Mouse (Mus musculus): ENCODE results near the gene Ube4b.
"Not testable (repeated sequence)": the region's sequence is repeated elsewhere in the genome, so short reads cannot be mapped to it uniquely, and the experiment has no call there.

The Ube4b gene

GRCm38 (mm10) chr4:149426325-149427199 lies at the start of gene Ube4b:
Gene Ube4b (minus strand): TSS chr4:149426749.
- in situ Hi-C loops (cut with MboI, MseI) = no loop called here

GRCm38 (mm10) chr4:149475096-149475495 lies 48.5 kb upstream of the Ube4b start:
- in situ Hi-C loops (cut with MboI, MseI) = no loop called here

DNA sequence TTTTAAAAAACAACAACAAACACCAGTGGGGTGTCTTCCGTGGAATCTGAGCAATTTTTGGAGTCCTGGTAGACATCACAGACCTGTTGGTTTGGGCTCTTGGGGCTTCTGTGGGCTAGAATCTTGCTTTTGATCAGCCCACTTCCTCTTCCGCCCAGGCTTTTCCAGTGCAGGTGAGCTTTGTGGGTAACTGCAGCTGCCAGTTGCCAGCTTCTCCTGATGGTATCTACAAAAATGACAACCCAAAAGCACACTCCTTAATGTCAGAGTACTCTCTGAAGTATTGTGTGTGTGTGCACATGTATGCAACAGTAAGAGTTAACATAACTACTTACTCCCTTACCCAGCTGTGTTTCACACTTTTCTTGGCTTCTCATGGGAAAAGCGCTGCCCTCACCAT lies 43.0 kb upstream of the Ube4b start:
- in situ Hi-C loops (cut with MboI, MseI) = no loop called here

DNA sequence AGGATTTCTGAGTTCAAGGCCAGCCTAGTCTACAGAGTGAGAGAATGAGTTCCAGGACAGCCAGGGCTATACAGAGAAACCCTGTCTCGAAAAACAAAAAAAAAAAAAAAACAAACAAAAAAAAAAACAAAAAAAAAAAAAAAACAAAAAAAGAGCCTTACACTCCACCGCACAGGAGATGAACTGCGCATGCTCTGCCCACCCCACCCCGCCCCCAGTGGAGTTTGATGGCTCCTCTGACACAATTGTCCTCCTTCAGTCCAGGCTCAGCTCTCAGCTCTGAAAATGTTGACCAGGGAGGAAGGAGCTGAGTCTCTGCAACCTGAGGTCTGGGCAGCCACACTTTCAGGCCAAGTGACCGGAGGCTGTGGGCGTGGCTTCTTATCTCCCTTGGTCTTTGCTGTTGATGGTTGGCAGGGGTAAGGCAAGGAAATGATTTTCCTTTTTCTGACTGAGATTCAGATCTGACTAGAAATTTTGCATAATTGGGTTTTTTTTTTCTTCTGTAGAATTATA lies 36.9 kb upstream of the Ube4b start:
- in situ Hi-C loops (cut with MboI, MseI) = no loop called here

GRCm38 (mm10) chr4:149462305-149462971 lies 35.9 kb upstream of the Ube4b start:
- in situ Hi-C loops (cut with MboI, MseI) = no loop called here

GRCm38 (mm10) chr4:149461579-149462304 lies 35.2 kb upstream of the Ube4b start:
- in situ Hi-C loops (cut with MboI, MseI) = no loop called here

DNA sequence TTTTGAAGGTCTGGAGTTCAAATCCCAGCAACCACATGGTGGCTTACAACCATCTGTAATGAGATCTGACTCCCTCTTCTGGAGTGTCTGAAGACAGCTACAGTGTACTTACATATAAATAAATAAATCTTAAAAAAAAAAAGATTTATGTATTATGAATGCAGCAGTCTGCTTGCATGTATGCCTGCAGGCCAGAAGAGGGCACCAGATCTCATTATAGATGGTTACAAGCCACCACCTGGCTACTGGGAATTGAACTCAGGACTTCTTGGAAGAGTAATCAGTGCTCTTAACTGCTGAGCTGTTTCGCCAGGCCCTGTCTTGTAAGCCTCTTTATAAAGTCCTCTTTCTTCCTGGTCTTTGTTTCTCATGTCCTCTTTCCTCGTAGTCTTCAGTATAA lies 33.9 kb upstream of the Ube4b start:
- in situ Hi-C loops (cut with MboI, MseI) = not testable (repeated sequence)

DNA sequence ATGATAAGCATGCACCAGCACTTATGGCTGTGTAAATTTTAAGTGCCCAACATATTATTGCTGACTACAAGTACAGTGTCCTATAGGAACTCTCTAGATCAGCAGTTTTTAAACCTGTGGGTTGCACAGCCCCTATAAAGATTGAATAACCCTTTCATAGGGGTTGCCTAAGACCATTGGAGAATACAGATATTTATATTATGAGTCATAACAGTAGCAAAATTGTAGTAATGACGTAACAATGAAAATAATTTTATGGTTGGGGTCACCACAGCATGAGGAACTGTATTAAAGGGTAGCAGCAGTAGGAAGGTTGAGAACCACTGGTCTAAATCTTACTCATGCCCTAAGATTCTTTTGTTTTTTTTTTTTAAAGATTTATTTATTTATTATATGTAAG lies 32.9 kb upstream of the Ube4b start:
- in situ Hi-C loops (cut with MboI, MseI) = no loop called here

- in situ Hi-C loops (cut with MboI, MseI) = no loop called here
Measured at GRCm38 (mm10) chr4:149458526-149458925, 32.0 kb upstream of the Ube4b start.

- in situ Hi-C loops (cut with MboI, MseI) = no loop called here
Measured at GRCm38 (mm10) chr4:149457831-149458430, 31.4 kb upstream of the Ube4b start.

DNA sequence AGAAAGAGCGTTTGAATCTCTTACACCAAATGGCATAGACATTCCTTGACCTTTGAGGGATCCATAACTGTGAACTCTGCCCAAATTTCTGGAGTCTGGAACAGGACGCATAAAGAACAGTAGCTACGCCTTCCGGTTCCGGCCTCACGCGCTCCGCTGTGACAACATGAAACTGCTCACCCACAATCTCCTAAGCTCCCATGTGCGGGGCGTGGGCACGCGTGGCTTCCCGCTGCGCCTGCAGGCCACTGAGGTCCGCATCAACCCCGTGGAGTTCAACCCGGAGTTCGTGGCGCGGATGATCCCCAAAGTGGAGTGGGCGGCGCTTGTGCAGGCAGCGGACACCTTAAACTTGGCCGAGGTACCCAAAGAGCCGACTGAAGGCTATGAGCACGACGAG lies 30.6 kb upstream of the Ube4b start:
- in situ Hi-C loops (cut with MboI, MseI) = not testable (repeated sequence)

DNA sequence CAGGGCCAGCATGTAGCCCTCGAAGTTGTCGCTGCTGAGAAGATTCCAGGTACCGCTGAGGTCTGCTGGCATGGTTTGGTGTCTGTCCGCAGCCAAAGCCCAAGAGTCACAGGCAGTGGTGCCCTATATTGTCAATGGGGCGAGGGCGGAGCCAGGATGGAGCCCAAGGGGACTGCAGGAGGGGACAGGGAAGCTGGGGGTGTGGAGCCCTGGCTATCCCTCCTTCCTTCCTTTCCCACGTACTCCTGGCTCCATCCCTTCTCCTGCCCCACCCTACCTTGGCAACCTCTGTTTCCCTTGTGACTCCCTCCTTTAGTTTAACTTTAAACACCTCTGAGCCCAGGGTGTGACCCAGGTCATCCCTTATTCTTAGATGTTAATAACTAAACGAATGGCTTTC lies 28.3 kb upstream of the Ube4b start, which contains the start of gene Rbp7:
TSS of gene Rbp7 (minus strand) at position 100 of the 400 bp plus-strand sequence.
- in situ Hi-C loops (cut with MboI, MseI) = no loop called here

DNA sequence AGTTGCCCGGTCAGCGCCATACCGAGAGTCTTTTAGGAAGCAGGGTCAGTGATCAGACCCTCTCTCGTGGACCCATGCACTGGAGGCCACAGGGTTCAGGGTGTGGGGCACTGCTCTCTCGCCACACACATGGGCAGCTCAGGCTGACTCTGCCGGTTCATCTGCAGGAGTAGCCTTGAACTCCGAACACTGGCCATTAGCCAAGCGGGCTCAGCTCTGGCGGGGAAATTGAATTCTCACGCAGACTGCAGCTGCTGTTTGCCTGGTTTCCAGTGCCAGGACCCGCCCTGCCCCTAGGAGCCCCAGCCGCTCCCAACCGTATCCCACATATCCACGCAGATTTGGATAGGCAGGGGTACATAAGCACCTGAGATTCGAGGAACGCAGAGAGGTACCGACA lies 27.7 kb upstream of the Ube4b start:
- in situ Hi-C loops (cut with MboI, MseI) = no loop called here

DNA sequence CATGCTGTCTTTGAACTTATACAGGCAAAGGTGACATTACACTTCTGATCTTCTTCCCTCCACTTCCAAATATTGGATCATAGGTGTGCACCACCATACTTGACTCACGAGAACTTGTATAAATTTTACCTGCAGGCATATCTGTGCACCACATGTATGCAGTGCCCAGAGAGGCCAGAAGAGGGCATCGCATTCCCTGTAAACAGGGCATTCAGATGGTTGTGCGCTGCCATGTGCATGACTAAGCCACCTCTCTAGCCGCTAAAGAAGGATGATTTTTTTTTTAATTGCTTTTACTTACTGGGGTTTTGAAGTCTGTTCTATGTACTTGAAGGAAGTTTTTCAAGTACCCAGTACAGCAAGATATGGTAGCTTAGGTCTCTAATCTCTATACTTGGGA lies 27.1 kb upstream of the Ube4b start:
- in situ Hi-C loops (cut with MboI, MseI) = no loop called here

GRCm38 (mm10) chr4:149450636-149451035 lies 24.1 kb upstream of the Ube4b start:
- in situ Hi-C loops (cut with MboI, MseI) = no loop called here

- in situ Hi-C loops (cut with MboI, MseI) = no loop called here
Measured at GRCm38 (mm10) chr4:149446309-149446708, 19.8 kb upstream of the Ube4b start.

DNA sequence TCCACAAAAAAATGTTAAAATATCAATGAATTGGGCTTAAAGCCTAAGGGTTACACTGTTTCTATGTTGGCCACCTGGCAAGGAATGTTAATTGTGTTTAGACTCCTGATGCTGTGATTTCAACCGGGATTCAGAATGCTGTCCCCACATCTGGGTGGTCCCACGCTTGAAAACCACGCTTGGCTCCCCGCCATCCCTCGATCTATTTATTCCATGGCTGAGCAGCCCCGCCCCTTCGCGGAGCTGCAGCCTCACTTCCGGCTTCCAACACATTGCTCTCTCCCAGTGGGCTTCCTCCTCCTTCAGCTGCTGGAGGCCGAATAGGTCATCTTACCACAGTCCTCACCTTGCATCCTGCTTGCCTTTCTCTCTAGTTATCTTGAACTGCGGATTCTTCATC lies 19.3 kb upstream of the Ube4b start:
- in situ Hi-C loops (cut with MboI, MseI) = no loop called here

GRCm38 (mm10) chr4:149444964-149445701 lies 18.6 kb upstream of the Ube4b start:
- in situ Hi-C loops (cut with MboI, MseI) = no loop called here

DNA sequence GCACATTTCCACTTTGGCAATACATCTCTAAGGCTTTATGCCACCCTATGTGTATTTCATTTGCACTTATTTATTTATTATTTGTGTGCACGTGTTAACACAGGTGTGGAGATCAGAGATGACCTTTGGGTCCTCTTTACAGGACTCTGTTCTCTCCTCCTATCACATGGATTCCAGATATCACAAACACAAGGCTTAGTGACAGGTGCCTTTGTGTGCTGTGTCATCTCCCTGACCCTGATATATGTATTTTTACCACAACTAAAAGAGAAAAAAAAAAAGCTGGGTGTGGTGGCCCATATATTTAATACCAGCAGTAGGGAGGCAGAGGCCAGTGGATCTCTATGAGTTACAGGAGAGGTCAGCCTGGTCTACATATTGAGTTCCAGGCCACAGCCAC lies 17.9 kb upstream of the Ube4b start:
- in situ Hi-C loops (cut with MboI, MseI) = no loop called here

DNA sequence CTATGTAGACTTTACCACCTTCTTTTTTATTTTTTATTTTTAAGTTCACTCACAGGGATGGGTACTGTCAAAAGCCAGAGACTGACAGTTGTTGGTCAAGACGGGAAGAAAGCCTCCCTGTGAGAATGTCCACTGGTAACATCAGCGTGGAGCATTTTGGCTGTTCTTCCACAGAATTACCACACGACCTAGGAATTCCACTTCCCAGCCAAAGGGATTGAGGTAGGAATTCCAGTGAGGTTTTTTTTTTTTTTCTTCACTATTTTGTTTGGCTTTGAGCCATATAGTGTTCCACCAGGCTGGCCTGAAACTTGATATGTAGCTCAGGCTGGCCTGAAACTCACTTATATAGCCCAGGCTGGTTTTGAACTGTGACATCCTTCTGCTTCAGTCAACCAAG lies 15.9 kb upstream of the Ube4b start:
- in situ Hi-C loops (cut with MboI, MseI) = no loop called here

DNA sequence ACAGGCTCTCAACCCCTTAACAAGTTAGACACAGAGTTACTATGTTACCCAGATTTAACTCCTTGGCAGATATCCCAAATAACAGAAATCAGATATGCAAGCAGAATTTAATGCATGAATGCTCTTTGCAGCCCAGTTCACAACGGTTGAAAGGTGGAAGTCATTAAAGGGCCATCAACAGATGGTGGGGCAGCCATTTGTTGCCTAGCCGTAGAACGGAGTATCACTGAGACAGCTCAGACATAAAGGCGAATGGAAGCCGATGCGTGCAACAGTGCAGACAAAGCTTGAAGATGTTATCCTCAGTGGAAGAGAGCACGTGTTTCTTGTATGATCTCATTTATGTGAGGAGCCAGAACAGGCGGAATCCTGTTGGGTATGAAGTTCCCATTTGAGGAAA lies 14.0 kb upstream of the Ube4b start:
- in situ Hi-C loops (cut with MboI, MseI) = no loop called here

Measured in regulatory T cell (primary cell).